ENCODE assay signal across 8 mouse cellular contexts in the genomic region with DNA sequence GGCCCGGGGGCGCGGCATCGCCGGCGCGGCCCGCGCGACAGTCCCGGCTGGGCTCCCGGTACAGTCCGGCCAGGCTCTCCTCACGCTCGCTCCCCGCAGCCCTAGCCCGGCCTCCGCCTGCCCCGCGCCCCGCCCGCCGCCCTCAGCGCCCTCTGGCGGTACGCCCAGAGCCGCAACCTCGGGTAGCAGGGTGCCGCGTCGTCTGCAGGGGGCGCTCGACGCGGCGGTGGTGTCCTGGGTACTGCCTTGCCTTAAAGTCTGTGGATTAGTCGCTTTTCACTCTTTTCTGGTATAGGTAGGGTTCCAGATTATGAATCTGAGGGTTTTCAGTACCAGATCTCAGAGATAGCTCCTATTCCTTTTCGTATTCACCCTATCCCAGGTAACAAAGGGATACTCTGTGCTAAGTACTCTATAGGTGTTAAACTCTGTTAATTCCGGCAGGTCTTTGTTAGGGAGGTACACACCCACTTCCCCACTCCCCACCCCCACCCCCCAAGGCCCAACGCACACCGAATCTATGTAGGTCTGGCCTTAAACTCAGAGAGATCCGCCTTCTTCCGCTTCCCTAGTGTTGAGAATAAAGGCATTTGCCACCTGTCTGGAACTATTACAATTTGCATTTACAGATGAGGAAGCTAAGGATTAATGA. TPM values are rescaled to one million over a fixed set of nuclear protein-coding genes. Genes with fewer than 3 reads are reported as not detected.
A peak's percentile ranks its signal among the peaks of the same experiment; 100 is the strongest.
DNase-seq lines count a peak whose midpoint lies in the region; ATAC-seq lines count a peak whose summit lies in the region.

A gene (minus strand): TSS at position 95 of the 652 bp plus-strand sequence.

- peak; percentile 49 for ATAC-seq in activated CD4-positive, CD25-positive, alpha-beta regulatory T cell, adult 4 months
- peak; percentile 80 for ATAC-seq in common myeloid progenitor, adult 5-6 weeks (replicated peaks; ENCODE audit: low read depth, poor library complexity, severe bottlenecking)
- peak; percentile 35 for ATAC-seq in megakaryocyte-erythroid progenitor cell, adult 5-6 weeks (replicated peaks; ENCODE audit: low FRiP score, low TSS enrichment, poor library complexity, severe bottlenecking)

- DNase-seq in gastrocnemius, postnatal 10 days = peak; percentile 86
- DNase-seq in induced T-regulatory cell, adult 2 months (ENCODE audit: low read depth) = peak; percentile 79
- peak; percentile 32 to 53 for DNase-seq in left cerebral cortex, postnatal 14 days (ENCODE audit: low spot score in 2 of 2)
- DNase-seq in right cerebral cortex, postnatal 14 days = peak; percentile 69
- DNase-seq in urinary bladder, postnatal 36 days (ENCODE audit: low spot score in 2 of 2) = peak; percentile 65 to 75

- intact Hi-C loops in left cerebral cortex, postnatal 14 days (cut with DNase I) = no loop called here

RNA-seq across cellular contexts. Expression of the gene that starts here (rescaled TPM):
- polyA plus RNA-seq in activated CD4-positive, CD25-positive, alpha-beta regulatory T cell, adult 4 months (2017; shearing (Covaris generic)) = under 1 TPM in 1 of 2 experiments, not detected in 1; 0.09 TPM
- total RNA-seq in common myeloid progenitor, adult 5-6 weeks (2017) = 0.05 TPM in 1 of 2 replicates, not detected in the other
- total RNA-seq in gastrocnemius, postnatal 10 days (2021) = under 1 TPM; 0.09 to 0.14 TPM
- total RNA-seq in left cerebral cortex, postnatal 14 days (2021) = 10 to 100 TPM in 1 of 2 experiments, 1 to 10 TPM in 1; 9.9 to 16.0 TPM
- total RNA-seq in megakaryocyte-erythroid progenitor cell, adult 5-6 weeks (2014; fragmentation: Nextera tagmentation) = not detected in 2 replicates
- total RNA-seq in megakaryocyte-erythroid progenitor cell, adult 5-6 weeks (2017) = not detected in 2 replicates

Comparison
In these comparisons a context has a peak if more than half of its experiments do, and no peak if none do; other contexts are left out.
1. Peak in every context shown above with its lines: DNase-seq and ATAC-seq.
2. RNA of the gene that starts here (total RNA-seq): 9.9 to 16.0 TPM in left cerebral cortex, postnatal 14 days; 0.09 to 0.14 TPM in gastrocnemius, postnatal 10 days, 0.05 TPM in common myeloid progenitor, adult 5-6 weeks and not detected in megakaryocyte-erythroid progenitor cell, adult 5-6 weeks; every median in the first group is over 4 times any median in the second.
3. Peak in ATAC-seq in activated CD4-positive, CD25-positive, alpha-beta regulatory T cell, adult 4 months; RNA of the gene not detected or under 1 TPM.
4. Peak in ATAC-seq in common myeloid progenitor, adult 5-6 weeks; RNA of the gene not detected or under 1 TPM.
5. Peak in DNase-seq in gastrocnemius, postnatal 10 days; RNA of the gene not detected or under 1 TPM.
6. Peak in ATAC-seq in megakaryocyte-erythroid progenitor cell, adult 5-6 weeks; RNA of the gene not detected or under 1 TPM.